Mouse (Mus musculus) ES-Bruce4 (cell line): ENCODE measurements around the gene Sema3e.

Source experiments
- CTCF ChIP-seq: IDR thresholded peaks from one replicate; pipeline ENCODE4 v1.8.1; 2011; ENCODE audit warnings: low read depth, low read length
- EP300 ChIP-seq: IDR thresholded peaks from 2 replicates; pipeline ENCODE4 v1.6.1; 2011; ENCODE audit warnings: low read depth, low read length; ENCODE audit not compliant: insufficient read depth

DNA sequence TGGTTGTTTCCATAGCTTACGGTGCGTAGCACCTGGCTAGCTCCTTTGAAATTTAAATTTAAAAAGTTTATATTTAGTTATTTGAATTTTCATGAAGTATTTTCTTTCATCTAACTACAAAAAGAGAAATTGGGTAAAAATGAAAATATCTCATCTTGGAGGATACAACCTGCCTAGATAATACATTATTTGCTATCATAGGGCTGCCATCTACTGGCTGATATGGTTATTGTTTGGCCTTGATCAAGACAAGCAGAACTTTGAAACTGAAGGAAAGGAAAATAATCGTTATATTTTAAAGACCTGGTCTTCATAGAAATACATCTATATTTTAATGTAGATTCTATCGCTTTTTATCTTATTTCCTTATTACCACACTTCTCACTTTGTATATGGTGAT lies 193.6 kb downstream of the Sema3e start:
- TF ChIP-seq CTCF, result no peak
- TF ChIP-seq EP300, result no peak
